Mouse (Mus musculus) lung, postnatal 0 days (tissue): ENCODE results near the gene March10.

Experiments used
- CTCF ChIP-seq: IDR thresholded peaks from 2 replicates; pipeline ENCODE4 v1.5.1; 2016; ENCODE audit warnings: antibody characterized with exemption, mild to moderate bottlenecking
- EP300 ChIP-seq: IDR thresholded peaks from 2 replicates; pipeline ENCODE4 v1.6.1; 2016; ENCODE audit warnings: antibody characterized with exemption, mild to moderate bottlenecking, control low read depth

- TF ChIP-seq CTCF: no peak
- no peak for TF ChIP-seq EP300
These were observed 11.6 kb downstream of the March10 start for GRCm38 (mm10) chr11:105444929-105445328.
